Mouse (Mus musculus): ENCODE data around the gene Swap70. TPM values are rescaled to one million over a fixed set of nuclear protein-coding genes. Genes with fewer than 3 reads are reported as not detected.
"Not testable (repeated sequence)": the region's sequence is repeated elsewhere in the genome, so short reads cannot be mapped to it uniquely, and the experiment has no call there.

Swap70 gene
- total RNA-seq (2021) = 10 to 100 TPM; 12.9 to 13.6 TPM
- long read RNA-seq, experiment 1, full-length matches to known transcripts = 17 of 22 reads
- long read RNA-seq, experiment 1, partial matches to known transcripts = 3 of 22 reads
- long read RNA-seq, experiment 1, other reads (novel, unspliced or antisense) = 2 of 22 reads
- long read RNA-seq, experiment 2, full-length matches to known transcripts = 51 of 59 reads
- long read RNA-seq, experiment 2, partial matches to known transcripts = 5 of 59 reads
- long read RNA-seq, experiment 2, other reads (novel, unspliced or antisense) = 3 of 59 reads

DNA sequence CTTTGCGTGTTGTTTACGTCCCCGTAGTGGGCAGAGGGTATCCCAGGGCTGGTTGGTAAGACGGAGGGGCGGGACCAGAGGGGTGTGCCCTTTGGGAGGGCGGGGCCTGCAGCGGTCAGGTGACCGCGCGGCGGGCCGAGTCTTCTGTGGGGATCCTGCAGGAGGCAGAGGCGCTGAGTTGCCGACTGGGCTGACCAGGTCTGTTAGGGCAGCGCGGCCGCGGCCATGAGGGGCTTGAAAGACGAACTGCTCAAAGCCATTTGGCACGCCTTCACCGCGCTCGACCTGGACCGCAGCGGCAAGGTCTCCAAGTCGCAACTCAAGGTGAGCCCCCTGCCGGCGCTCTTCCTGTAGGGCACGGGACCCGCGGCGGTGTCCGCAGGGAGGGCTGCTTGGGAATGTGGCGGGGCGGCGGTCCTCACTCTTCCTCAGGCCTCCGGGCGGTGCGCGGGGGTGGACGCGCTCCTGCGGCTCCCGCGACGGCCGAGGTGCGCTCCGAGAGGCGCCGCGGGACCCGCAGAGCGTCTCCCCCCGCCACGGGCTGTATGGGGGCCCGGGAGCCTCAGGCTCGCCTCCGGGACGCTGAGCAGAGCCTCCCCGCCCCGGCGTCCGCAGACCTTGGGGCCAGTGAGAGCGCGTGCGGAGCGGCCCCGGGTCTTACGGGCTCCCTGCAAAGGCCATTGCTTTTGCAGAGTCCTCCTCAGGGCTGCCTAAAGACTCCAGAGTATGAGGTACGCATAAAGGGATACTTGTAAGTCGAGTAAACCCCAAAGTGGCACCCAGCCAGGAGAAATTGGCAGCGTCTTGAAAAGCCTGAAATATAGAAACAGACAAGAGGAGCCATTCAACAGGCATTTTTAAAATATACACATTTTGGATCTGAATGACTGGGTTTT lies at the start of gene Swap70:
Gene Swap70, plus strand, starts transcription at position 126 of the 896 bp plus-strand sequence.
- DNase-seq (ENCODE audit: low spot score in 2 of 2) = peak; percentile 85 to 86

DNA sequence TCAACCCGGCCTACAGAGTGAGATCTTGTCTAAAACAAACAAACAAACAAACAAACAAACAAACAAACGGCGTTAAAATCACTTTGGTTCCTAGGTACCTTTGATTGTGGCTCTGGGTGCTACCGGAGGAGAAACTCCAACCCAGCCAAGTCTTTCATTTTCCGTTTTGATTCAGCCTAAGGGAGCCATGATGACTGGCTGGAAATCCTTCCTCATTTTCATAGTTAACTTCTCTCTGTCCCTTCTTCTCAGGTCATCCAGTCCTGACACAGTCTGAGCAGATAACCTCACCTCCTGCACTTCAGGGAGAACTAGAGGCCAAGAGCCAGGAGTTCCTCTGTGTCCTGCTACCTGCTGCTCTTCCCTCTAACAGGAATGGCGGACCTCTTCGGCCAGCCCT lies 42.3 kb upstream of the Swap70 start:
- DNase-seq (ENCODE audit: low spot score in 2 of 2) = no peak

DNA sequence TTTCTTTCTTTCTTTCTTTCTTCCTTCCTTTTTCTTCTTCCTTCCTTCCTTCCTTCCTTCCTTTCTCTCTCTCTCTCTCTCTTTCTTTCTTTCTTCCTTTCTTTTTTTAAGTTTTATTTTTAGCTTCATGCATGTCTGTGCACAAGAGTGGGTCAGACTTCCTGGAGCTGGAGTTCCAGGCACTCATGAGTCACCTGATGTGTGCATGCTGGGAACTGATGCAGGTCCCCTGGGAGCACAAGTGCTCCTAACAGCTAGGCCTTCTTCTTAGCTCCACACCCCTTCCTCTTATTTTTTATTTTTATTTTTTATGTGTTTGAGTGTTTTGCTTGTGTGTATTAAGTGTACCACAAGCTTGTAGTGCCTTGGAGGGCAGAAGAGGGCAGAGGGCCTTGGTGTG lies 40.9 kb upstream of the Swap70 start:
- DNase-seq (ENCODE audit: low spot score in 2 of 2) = no peak

DNA sequence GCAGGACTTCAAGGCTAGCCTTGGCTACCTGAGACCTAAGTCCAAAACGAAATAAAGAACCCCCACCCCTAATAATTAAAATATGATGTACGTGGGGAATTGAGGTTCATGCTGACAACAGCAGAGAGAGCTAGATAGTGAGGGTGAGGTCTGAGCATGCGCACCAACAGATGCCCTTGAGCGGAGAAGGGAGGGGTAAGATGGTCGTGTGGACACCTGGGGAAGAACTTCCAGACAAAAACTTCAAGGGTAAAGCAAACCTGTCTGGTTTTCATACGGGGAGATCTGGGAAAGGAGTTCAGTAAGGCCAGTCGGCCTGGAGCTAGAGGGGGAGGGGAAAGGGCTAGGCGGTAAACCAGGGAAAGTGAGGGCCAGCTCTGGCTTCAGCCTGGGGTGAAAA lies 40.1 kb upstream of the Swap70 start:
- DNase-seq (ENCODE audit: low spot score in 2 of 2) = no peak

DNA sequence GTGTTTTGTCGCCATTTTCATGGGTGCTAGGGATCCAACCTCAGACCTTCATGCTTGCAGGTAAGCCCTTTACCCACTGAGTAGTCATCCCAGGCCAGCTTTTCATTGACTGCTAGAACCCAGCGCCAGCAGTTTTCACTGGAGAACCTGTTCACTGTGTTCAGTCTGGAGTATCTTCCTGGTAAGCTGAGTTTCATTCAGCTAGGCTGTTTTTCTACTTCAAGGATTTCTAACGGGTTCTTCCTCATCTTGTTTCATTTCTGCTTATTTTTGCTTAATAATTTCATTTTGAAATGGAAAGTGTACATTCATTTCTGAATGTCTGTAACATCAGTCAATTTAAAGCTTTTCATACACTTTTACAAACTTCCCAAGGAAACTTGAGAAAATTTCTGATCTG lies 36.9 kb upstream of the Swap70 start:
- DNase-seq (ENCODE audit: low spot score in 2 of 2) = no peak

DNA sequence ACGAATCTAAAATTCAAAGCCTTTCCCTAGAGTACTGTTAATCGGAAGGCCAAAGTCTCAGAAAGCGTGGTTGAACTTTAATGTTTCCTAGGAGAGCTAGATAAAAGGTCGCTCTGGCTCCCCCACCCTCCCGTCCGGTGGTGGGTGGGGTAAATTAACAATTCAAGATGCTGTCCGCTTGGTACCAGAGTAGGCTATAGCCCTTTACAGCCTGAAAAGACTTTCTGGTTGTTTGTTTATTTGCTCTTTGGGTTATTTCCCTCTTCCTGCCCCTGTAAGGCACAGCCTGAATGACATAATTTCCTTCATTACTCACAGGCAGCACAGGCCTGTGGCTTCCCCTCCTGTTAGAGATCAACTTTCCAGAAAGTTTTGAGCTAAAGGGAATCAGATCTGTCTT lies 31.6 kb upstream of the Swap70 start:
- DNase-seq (ENCODE audit: low spot score in 2 of 2) = no peak

DNA sequence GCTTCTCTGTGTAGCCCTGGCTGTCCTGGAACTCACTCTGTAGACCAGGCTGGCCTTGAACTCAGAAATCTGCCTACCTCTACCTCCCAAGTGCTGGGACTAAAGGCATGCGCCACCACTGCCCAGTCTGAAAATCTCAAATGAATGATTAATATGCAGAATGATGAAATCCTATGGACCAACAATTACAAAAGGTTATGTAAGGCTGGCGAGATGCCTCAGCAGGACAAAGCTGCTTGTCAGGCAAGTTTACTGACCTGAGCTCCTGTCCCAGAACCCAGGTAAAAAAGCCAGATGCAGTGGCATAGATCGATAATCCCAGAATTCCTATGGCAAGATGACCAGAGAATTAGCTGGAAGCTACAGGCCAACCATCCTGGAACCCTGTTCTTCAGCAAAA lies 28.3 kb upstream of the Swap70 start:
- no peak for DNase-seq (ENCODE audit: low spot score in 2 of 2)

DNA sequence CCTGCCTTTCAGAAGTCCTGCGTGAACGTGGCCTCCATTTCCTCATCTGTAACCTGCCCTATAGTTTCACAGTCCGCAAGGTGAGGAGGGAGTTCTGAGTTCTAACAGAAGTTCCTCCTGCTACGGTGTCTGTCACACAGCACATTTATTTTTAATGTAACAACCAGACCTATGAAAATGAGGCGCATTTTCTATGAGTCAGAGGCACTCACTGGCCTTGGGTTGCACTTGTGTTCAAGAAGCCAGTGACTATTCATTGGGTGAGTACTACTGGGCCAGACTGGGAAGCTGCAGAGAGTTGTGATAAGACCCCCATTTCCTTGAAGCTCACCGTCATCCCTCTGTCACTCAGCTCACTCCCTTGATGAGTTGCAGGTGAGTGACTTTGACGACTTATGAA lies 24.3 kb upstream of the Swap70 start:
- DNase-seq (ENCODE audit: low spot score in 2 of 2) = no peak

DNA sequence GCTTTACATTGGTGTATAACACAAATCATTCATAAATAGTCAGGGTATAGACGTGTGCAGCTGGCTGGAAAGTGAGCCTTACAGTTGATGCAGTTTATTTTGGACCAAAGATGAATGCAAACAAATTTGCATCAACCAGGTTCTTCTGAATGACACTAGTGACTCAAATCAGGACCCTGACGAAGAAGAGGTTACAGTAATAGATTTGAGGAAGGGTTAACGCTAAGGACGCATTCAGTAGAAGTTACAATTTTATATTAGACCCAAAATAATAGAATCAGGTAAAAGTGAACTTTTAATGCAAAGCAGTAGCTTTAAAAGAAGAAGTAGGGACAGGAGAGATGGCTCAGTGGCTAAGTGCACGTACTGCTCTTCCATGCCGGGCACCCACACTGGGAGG lies 19.6 kb upstream of the Swap70 start:
- DNase-seq (ENCODE audit: low spot score in 2 of 2) = no peak

DNA sequence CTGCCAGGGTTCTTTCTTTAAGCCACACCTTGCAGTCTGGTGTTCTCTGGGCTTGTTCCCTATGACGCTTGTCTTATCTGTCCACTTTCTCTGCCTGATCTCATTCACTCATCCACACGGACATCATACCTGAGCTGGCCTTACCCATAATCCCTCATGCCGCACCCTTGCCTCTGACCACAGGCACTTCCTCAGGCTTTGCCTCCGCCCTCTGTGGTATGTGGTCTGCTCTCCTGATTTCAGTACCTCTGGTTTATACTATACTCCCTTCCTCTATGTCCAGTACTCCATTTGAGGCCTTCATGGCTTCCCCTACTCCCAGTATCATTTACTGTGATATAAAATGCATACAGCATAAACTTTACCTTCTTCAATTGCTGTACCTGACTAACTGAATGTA lies 17.3 kb upstream of the Swap70 start:
- DNase-seq (ENCODE audit: low spot score in 2 of 2) = no peak

DNA sequence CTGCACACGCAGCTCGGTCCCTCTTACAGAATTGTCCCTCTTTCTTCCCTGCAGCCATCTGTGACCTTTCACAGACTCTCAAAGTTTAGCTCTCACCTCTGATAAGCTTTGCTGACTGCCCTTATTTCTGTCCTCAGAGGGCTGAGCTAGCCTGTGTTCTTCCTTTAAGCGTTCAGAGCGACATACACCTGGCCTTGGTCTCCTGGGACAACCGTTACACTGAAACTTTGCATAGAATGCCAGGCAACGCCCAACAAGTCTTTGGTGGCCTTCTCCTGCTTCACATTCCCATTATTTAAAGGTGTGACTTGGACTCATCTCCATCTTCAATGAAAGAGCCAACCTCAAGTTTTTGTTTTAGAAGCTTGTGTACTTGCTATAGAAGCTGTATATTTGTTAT lies 13.2 kb upstream of the Swap70 start:
- no peak for DNase-seq (ENCODE audit: low spot score in 2 of 2)

DNA sequence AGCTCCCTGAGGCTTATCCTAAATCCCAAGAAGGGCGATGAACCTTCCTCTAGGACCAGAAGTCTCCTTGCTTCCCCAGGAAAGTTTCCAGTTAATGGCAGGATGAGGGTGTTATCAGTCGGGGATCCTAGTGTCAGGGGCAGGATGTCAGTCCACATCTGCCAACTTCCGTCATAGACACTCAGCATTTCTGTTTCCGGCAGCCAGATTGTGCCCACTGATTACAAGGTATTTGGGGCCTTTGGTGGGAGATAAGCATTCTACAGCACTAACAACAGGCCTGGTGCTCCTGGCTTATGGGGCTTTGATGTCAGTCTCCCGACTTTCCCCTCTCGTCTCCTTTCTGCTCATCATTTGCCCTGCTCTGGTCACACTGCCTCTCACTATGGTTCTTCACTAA lies 12.1 kb upstream of the Swap70 start:
- DNase-seq (ENCODE audit: low spot score in 2 of 2) = no peak

DNA sequence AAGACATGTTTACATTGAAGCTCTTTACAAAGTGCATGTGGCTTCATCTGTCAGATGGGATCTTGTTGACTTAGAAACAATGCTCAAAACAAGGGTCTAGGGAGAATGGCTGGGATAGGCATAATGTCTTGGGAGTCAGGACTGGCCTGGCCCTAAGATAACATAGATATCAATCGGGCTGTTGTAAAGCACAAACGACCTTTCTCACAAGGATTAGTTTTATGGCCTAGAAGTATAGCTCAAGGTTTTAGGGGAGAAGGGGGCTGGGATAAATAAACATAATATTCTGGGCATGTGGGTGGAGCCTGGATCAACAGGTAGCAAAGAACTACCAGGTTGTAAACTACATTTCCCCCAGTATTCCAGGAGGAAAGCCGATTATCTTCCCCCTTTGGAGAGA lies 10.5 kb upstream of the Swap70 start:
- no peak for DNase-seq (ENCODE audit: low spot score in 2 of 2)

DNA sequence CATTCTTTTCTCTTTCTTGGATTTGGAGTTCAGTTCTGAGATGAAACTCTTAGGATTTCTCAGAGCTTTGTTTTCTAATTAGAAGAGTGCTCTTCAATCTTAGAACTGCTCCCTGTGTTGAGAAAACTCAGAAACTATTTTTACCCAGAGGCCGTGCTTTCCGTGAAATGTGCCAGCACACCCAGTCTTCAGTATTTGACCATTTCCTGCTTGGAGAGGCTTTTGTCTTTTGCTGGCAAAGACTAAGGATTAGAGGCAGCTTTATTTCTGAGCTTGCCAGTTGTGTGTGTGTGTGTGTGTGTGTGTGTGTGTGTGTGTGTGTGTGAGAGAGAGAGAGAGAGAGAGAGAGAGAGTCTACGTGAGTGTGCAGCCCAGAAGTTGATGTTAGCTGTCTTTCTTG lies 6.6 kb upstream of the Swap70 start:
- no peak for DNase-seq (ENCODE audit: low spot score in 2 of 2)

DNA sequence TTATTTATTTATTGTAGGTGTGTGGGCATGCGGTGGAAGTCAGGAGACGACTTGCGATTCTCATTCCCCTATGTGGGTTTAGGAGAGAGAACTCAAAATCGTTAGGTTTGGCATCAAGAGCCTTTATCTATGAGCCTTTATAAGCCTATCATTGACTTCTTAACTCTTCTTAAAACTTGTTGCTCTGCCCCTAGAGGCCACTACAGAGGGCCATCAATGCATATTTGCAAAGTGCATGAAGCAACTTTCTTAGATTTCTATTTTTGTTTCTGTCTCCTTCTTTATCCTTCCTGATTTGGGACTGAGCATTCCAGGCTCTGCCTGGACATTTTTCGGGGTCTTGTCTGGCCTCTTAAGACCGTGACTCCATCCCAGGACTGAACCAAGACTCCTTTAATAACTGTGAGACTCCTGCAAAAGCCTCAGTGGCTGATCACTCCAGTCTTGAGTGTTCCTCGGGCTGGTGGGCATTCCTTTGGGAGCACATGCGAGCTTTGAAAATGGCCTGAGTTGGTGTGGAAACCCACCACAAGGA lies 393 bp upstream of the Swap70 start:
- no peak for DNase-seq (ENCODE audit: low spot score in 2 of 2)

DNA sequence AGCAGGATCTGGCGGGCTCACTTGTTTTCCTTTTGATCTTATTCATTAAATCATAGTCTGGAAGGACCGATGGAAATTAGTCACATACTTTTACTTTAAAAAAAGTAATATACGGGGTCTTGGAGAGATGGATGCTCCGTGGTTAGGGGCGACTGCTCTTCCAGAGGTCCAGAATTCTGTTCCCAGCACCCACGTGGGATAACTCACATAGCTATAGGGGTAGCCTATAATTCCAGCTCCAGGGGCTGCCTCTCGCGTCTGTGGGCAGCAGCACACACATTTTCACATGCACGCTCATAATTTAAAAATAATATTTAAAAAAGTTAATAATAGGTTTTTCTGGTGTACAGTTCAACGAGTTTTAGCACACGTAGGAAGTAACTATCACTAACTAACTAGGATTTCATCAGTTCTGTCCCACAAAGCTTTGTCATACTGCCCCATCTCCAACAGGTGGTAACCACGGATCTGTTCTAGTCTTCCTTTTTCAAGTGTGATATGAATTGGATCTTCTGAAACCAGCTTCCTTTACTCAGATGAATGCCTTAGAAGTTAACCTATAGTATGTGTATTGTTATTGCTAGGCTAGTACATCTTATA lies 1.2 kb downstream of the Swap70 start:
- DNase-seq (ENCODE audit: low spot score in 2 of 2) = no peak

DNA sequence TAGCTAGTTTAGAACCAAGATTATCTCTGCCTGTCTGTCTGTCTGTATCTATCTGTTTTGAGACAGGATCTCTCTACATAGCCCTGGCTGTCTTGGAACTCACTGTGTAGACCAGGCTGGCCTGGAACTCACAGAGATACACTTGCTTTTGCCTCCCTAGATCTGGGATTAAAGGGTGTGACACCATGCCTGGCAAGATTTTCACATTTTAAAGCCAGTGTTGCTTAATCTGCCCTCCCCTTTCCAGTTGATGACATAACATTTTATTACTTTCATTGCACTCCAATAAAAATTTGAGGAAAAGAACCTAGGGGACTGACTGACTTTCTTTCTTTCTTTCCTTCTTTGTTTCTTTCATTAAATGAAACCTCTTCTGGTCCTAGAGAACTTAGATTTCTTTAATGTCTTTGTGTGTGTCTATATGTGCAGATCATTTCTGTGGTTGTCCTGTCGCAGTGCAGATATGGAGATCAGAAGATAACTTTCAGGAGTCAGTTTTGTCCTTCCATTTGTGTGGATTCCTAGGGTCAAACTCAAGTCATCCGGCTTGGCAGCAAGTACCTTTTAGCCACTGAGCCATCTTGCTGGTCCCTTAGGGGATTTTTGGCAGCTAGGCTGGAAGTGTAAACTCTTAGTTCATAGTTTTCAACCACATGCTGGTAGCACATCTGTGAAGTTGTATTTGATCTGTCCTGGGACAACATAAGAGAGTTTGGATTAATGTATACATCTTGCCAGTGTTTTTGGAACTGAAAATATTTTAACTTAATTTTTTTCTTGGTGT lies 2.4 kb downstream of the Swap70 start:
- DNase-seq (ENCODE audit: low spot score in 2 of 2) = no peak

DNA sequence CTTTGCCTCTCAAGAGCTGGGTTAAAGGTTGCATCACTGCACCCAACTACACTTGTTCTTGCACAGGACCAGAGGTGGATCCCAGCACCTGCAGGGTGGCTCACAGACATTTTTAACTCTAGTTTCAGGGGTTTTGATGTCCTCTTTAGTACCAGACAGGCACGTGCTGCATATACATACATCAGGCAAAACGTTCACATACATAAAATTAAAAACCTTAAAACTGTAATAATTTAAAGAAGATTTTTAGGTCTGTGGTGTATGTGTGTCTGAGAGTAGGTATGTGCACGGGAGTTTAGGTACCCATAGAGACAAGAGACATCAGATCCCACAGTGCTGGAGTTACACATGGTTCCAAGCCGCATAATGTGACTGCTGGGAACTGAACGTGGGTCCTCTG lies 5.0 kb downstream of the Swap70 start:
- DNase-seq (ENCODE audit: low spot score in 2 of 2) = no peak

DNA sequence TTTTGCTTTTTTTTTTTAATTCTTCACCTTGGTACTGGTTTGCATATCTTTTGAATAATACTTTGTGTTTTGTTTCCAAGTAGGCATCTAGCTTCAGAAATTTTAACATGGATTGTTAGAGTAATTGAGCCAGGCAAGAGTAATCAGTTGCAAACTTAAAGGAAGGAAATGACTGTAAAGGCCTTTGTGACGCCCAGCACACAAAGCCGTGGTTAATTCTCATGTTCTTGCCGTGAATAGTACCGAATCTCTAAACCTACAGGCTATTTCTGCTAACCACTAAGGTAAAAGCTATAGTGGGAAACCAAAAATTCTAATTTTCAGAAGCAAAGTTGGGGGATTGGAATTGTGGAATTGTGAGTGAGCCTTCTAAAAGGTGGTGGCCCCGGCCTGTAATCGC lies 8.5 kb downstream of the Swap70 start:
- DNase-seq (ENCODE audit: low spot score in 2 of 2) = no peak

DNA sequence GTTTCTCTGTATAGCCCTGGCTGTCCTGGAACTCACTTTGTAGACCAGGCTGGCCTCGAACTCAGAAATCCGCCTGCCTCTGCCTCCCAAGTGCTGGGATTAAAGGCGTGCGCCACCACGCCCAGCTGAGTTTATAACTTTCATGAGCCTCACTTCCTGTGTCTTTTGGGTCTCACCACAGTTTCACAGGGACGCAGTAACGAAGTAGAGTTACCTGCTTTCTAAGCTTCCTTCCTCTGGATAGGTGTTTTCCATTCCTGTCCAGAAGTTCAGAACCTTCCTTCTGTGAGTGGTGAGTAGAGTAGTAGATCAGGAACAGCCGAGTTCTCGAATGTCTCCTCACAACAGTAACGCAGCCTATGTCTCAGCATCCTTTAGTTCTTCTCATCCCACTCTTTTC lies 9.6 kb downstream of the Swap70 start:
- not testable (repeated sequence) for DNase-seq (ENCODE audit: low spot score in 2 of 2)

DNA sequence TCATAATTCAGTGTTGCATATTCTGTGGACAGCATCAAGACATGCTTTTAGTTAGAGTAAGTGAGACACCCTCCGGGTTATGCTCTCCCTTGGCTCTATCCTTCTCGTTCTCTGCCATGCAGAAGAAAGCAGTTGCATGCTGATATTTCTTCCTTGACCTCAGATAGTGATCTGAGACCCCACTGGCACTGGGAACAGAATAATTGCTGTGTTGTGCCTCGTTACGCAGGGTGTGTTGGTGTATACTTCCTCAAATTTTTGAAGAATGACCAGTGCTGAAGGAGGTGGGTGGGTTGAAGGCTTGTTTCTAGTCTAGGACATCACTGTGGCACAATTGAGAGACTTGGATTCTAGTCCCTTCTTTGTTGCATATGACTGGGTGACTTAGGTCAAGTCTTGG lies 14.6 kb downstream of the Swap70 start:
- no peak for DNase-seq (ENCODE audit: low spot score in 2 of 2)

Measured in adrenal gland, adult 18-20 months (tissue).